Mouse (Mus musculus) hindbrain, embryonic 11.5 days (tissue): ENCODE data around the gene Trmt2b. TPM values are rescaled to one million over a fixed set of nuclear protein-coding genes. Genes with fewer than 3 reads are reported as not detected.

Experiments
- ATAC-seq: fragments of 200-750 bp; cut with Nextera tagmentation; 2 replicates; pipeline ENCODE4 v1.8.0; 2017; ENCODE audit warnings: mild to moderate bottlenecking, moderate TSS enrichment, moderate library complexity; ENCODE audit not compliant: low FRiP score
- DNase-seq: peaks from one replicate; pipeline ENCODE4 v3.0.0-alpha.2; 2015; ENCODE audit warnings: low spot score
- H3K27ac ChIP-seq: fragments of 300-500 bp; sonication (generic); 2 replicates; pipeline ENCODE4 v1.5.1; 2014; ENCODE audit warnings: mild to moderate bottlenecking, low read depth, low read length
- H3K27me3 ChIP-seq: fragments of 300-500 bp; sonication (generic); 2 replicates; pipeline ENCODE4 v1.6.1; 2014; ENCODE audit warnings: mild to moderate bottlenecking, low read length, moderate library complexity, mixed read lengths; ENCODE audit not compliant: control insufficient read depth, insufficient read depth
- H3K36me3 ChIP-seq: fragments of 300-500 bp; sonication (generic); 2 replicates; pipeline ENCODE4 v1.6.1; 2014; ENCODE audit warnings: mild to moderate bottlenecking, low read length, moderate library complexity, mixed read lengths; ENCODE audit not compliant: control insufficient read depth, insufficient read depth
- H3K4me1 ChIP-seq: fragments of 300-500 bp; sonication (generic); replicated peaks from 2 replicates; pipeline ENCODE4 v1.6.1; 2014; ENCODE audit warnings: low read length, mixed read lengths; ENCODE audit not compliant: control insufficient read depth, insufficient read depth
- H3K4me2 ChIP-seq: fragments of 300-500 bp; sonication (generic); replicated peaks from 2 replicates; pipeline ENCODE4 v1.6.1; 2014; ENCODE audit warnings: mild to moderate bottlenecking, low read depth, low read length
- H3K4me3 ChIP-seq: fragments of 300-500 bp; sonication (generic); 2 replicates; pipeline ENCODE4 v1.5.1; 2014; ENCODE audit warnings: low read depth, low read length
- H3K9ac ChIP-seq: fragments of 300-500 bp; sonication (generic); 2 replicates; pipeline ENCODE4 v1.6.1; 2014; ENCODE audit warnings: low read depth, low read length
- H3K9me3 ChIP-seq: fragments of 300-500 bp; sonication (generic); 2 replicates; pipeline ENCODE4 v1.6.1; 2016; ENCODE audit warnings: low read length; ENCODE audit not compliant: control insufficient read depth
- WGBS: fragments of 180-500 bp; shearing (Covaris S2); extraction: QIAGEN DNeasy Blood & Tissue Kit; methylation state at CpG from one replicate; pipeline ENCODE4 v1.1.7; 2014; 5-methylcytosine and 5-hydroxymethylcytosine counted together
- polyA plus RNA-seq: library from polyadenylated mRNA; unstranded; fragments of >200 nt; fragmentation: Nextera tagmentation; extraction: Ambion mirVana; gene quantifications from 2 replicates; pipeline ENCODE4 v1.2.1, GENCODE M21; 2014

The Trmt2b gene
- polyA plus RNA-seq, 1 experiment from 2014 or later = 7.6 TPM

DNA sequence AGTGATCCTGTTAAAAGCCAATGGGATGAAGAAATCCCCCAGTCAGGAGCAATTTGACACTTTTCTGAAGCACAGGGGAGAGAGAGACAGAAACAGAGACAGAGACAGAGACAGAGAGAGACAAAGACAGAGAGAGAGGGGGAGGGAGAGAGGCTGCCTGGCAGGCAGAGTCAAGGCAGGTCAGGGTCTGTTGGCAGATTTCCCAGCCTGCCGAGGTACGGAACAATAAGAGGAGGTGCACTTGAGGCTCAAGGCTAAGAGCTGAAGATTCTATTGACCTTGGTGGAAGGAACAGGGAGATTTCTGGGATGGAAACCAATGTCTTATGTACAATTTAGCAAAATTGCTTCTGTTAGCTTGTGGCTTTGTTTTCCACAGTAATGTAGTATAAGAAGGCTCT is 28.6 kb downstream of the Trmt2b start:
- Histone ChIP-seq H3K9me3 (no peaks in the 10 kb centered on the region), H3K27ac (no peak overlapping the region), H3K9ac (no peak overlapping the region), H3K4me2 (no peak overlapping the region), H3K4me1 (no peaks in the 10 kb centered on the region), H3K36me3 (no peaks in the 10 kb centered on the region), H3K4me3 (no peak overlapping the region), H3K27me3 (no peaks in the 10 kb centered on the region)
- DNase-seq = no peak
- WGBS = 73% methylated on average over 2 of the region's 2 CpGs
- ATAC-seq = no peak

DNA sequence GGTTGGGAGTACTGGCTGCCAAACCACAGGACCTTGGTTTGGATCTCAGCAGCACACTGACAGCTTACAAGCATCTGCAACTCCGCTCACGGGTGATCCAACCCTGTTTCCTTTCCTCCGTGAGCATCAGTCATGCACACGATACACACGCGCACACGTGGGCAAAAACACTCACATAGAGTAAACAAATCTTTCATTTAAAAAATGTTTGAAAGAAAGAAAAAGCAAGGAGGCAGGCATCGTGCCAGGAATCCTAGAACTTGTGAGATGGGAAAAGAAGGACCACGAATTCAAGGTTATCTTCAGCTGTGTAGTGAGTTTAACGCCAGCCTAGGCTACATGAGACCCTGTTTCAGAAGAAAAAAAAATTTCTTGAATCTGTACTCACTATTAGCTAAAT is 30.8 kb downstream of the Trmt2b start:
- no peaks in the 10 kb centered on the region for H3K4me1 ChIP-seq
- 90% methylated on average over 10 of the region's 10 CpGs for WGBS
- no peak overlapping the region for H3K27ac ChIP-seq
- no peaks in the 10 kb centered on the region for H3K36me3 ChIP-seq
- ATAC-seq (no peak), DNase-seq (no peak)
- no peak overlapping the region for H3K4me2 ChIP-seq
- no peak overlapping the region for H3K9ac ChIP-seq
- H3K27me3 ChIP-seq = no peaks in the 10 kb centered on the region
- H3K9me3 ChIP-seq = no peaks in the 10 kb centered on the region
- no peak overlapping the region for H3K4me3 ChIP-seq

DNA sequence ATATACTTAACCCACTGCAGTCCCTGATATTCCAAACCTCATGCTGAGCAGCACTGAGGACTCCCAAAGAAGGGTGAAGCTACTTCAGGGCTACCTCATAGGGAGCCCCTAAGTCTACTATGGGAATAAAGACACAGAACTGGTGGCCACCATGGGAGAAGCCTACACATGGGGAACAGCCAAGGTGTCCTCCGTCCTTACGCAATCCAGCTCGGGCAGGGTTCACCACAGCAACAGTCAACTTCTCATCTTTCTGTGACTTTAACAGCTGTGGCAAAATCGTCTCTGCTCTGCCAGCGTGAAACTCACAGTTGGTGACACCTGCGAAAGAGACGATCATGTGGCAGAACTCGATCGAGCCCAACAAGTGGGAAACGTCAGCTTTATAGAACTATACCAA is 38.5 kb downstream of the Trmt2b start:
- 89% methylated on average over 10 of the region's 10 CpGs for whole genome bisulfite sequencing
- Histone ChIP-seq H3K4me3 (no peak overlapping the region), H3K4me2 (no peak overlapping the region), H3K36me3 (no peaks in the 10 kb centered on the region), H3K9me3 (no peaks in the 10 kb centered on the region), H3K27me3 (no peaks in the 10 kb centered on the region), H3K4me1 (no peaks in the 10 kb centered on the region), H3K9ac (no peak overlapping the region), H3K27ac (no peak overlapping the region)
- no peak for DNase-seq
- ATAC-seq = no peak

DNA sequence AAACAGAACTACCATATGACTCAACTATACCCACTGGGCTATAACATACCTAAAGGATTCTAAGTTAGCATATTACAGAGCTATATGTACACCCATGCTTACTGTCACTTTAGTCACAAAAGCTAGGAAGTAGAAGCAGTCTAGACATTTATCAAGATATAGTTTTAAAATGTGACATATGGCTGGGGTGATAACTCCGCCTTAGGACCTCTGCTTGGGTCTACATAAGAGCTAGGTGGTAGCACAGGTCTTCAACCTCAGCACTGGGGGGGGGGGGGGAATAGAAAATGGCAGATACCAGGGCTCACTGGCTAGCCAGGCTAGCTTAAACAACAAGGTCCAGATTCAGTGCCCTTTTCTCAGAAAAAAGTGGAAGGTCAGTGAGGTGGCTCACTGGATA is 43.7 kb downstream of the Trmt2b start:
- WGBS = 95% methylated on average over 1 of the region's 1 CpGs
- Histone ChIP-seq H3K9me3 (no peaks in the 10 kb centered on the region), H3K4me2 (no peak overlapping the region), H3K36me3 (no peaks in the 10 kb centered on the region), H3K27ac (no peak overlapping the region), H3K27me3 (no peaks in the 10 kb centered on the region), H3K9ac (no peak overlapping the region), H3K4me1 (no peaks in the 10 kb centered on the region), H3K4me3 (no peak overlapping the region)
- no peak for ATAC-seq
- no peak for DNase-seq

DNA sequence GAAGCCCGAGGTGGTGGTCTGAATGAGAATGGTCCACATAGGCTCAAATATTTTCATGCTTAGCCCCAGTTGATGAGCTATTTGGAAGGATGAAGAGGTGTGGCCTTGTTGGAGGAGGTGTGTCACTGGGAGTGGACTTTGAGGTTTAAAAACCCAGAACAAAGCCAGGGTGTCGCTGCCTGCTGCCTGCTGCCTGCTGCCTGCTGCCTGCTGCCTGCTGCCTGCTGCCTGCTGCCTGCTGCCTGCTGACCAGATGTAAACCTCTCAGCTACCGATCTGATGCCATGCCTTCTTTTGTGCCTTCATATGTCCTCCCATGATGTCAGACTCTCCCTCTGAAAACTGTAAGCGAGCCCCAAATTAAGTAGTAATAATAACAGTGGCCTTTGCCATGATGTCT is 54.9 kb downstream of the Trmt2b start, which contains the start of gene Nox1:
Gene Nox1 (minus strand): TSS at position 101 of the 400 bp plus-strand sequence.
- Histone ChIP-seq H3K9ac (no peak within 1 kb of the TSS), H3K9me3 (no peaks in the 10 kb centered on the region), H3K4me1 (no peaks in the 10 kb centered on the region), H3K4me3 (no peak within 1 kb of the TSS), H3K4me2 (no peak within 1 kb of the TSS), H3K27me3 (no peaks in the 10 kb centered on the region; the same call in 1 of the 2 replicates), H3K36me3 (no peaks in the 10 kb centered on the region), H3K27ac (no peak within 1 kb of the TSS)
- ATAC-seq (no peak), DNase-seq (no peak)
- 58% methylated on average over 4 of the region's 4 CpGs for WGBS

DNA sequence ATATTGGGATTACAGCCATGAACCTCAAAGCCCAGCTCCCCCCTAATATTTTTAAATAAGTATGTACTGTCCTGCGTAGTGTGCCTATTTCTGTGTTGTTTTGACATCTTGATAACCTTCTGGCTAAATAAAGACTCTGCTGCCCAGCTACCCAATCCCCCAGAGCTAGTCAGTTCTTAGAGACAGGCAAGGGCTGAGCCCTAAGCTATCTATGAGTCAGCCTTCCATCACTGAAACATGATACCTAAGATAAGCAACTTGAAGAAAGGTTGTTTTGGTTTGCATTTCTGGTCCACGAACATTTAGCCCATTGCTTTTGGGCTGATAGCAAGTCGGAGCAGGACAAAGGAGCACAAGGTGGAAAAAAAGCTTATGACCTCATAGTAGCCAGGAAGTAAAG is 56.2 kb downstream of the Trmt2b start:
- no peak for ATAC-seq
- Histone ChIP-seq H3K36me3 (no peaks in the 10 kb centered on the region), H3K9ac (no peak overlapping the region), H3K4me2 (no peak overlapping the region), H3K4me1 (no peaks in the 10 kb centered on the region), H3K27me3 (no peaks in the 10 kb centered on the region; the same call in 1 of the 2 replicates), H3K4me3 (no peak overlapping the region), H3K9me3 (no peaks in the 10 kb centered on the region), H3K27ac (no peak overlapping the region)
- WGBS = 73% methylated on average over 3 of the region's 3 CpGs
- no peak for DNase-seq

DNA sequence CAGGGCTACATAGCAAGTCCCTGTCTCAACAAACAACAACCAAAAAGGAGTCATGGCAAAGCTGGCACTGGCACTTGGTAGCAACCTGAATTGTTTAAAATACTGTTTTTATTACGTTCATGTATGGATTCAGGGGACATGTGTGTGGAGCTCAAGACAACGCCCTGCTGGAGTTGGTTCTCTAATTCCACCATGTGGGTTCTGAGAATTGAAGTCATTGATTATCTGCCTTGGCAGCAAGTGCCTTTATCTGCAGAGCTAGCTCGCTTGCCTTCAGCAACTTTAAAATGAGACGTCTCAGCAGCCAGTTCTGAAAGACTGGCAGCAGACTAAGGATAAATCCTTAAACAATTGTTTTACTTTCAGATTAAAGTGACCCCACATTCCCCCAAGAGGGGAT is 58.6 kb downstream of the Trmt2b start:
- Histone ChIP-seq H3K27ac (no peak overlapping the region), H3K27me3 (no peaks in the 10 kb centered on the region; the same call in 1 of the 2 replicates), H3K4me2 (no peak overlapping the region), H3K4me3 (no peak overlapping the region), H3K36me3 (no peaks in the 10 kb centered on the region), H3K9me3 (no peaks in the 10 kb centered on the region), H3K9ac (no peak overlapping the region), H3K4me1 (no peaks in the 10 kb centered on the region)
- ATAC-seq (no peak), DNase-seq (no peak)
- WGBS = 66% methylated on average over 4 of the region's 4 CpGs

DNA sequence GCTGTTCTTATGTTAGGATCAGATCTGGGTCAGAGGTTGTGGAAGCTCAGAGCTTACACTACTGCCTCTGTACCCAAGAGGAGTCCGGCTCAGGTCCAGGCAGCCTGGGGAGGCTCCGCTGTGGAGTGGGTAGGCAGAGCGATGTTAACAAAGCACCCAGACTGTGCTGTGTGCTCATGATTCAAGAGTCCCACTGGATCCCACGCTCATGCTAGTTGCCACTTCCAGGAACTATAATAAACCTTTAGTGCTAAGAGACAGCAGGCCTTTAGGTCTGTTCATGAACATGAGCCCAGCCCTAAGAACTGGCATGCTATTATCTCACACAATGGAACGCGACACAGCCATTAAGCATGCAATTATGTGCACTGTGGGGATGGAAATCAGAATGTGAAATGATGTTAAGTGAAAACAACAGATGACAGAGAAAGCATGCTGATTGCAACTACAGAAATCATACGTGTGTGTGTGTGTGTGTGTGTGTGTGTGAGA is 65.6 kb downstream of the Trmt2b start:
- ATAC-seq = no peak
- no peaks in the 10 kb centered on the region for H3K4me1 ChIP-seq
- no peaks in the 10 kb centered on the region for H3K9me3 ChIP-seq
- H3K27ac ChIP-seq = no peak overlapping the region
- H3K4me3 ChIP-seq = no peak overlapping the region
- no peaks in the 10 kb centered on the region for H3K27me3 ChIP-seq
- H3K9ac ChIP-seq = no peak overlapping the region
- no peak overlapping the region for H3K4me2 ChIP-seq
- DNase-seq = no peak
- no peaks in the 10 kb centered on the region for H3K36me3 ChIP-seq
- WGBS = 72% methylated on average over 7 of the region's 7 CpGs

DNA sequence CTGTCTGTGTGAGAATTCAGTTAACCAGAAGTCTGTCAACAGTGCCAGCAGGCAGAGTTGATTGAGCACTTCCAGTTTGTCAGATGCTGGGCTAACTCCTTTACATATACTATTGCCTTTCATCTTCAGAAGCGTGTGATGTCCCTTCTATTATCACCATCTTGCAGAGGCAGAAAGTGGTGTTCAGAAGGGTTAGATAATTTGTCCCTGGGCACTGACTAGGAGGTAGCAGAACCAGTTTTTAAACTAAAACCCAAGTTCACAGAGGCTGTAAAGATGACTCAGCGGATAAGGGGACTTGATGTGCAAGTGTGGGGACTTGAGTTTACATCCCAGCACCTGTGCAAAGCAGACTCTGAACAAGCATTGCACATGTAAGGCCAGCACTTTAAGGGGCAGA is 68.3 kb downstream of the Trmt2b start:
- H3K36me3 ChIP-seq = no peaks in the 10 kb centered on the region
- no peaks in the 10 kb centered on the region for H3K4me1 ChIP-seq
- H3K4me3 ChIP-seq = no peak overlapping the region
- no peaks in the 10 kb centered on the region for H3K27me3 ChIP-seq
- H3K9ac ChIP-seq = no peak overlapping the region
- WGBS = 91% methylated on average over 2 of the region's 2 CpGs
- ATAC-seq = no peak
- H3K9me3 ChIP-seq = no peaks in the 10 kb centered on the region
- no peak overlapping the region for H3K4me2 ChIP-seq
- H3K27ac ChIP-seq = no peak overlapping the region
- DNase-seq = no peak
